Mouse (Mus musculus): ENCODE measurements around the gene Furin. TPM values are rescaled to one million over a fixed set of nuclear protein-coding genes. Genes with fewer than 3 reads are reported as not detected.

Gene Furin
- polyA plus RNA-seq (2016; fragmentation: Nextera tagmentation; extraction: Ambion mirVana), result 4.6 and 5.2 TPM in 2 replicates

DNA sequence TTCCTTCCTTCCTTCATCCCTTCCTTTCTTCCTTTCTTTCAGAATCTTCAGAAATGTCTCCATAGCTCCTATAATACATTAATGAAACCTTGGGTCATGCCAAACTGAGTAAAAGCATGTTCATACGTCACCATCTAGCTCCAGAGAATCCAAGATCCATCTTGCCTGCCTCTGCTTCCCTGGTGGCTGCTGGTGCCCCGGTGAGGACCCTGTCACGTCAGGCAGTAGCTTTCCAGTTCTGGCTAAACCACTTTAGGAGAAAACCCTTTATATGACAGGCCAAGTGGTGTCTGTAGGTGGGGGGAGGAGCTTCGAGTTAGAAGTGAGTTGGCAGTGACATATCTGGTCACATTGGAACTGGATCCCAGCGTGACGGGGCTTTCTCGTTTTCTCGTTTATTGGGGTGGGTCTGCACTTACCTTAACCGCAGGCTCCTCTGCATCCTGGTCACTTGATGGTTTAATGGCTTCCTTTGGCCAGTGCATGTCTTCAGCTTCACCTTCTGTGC lies at the start of gene Furin:
Gene Furin, minus strand, starts transcription at position 249 of the 508 bp plus-strand sequence.
- 78% methylated on average over 9 of the region's 9 CpGs for WGBS
- Histone ChIP-seq H3K9me3 (no peaks in the 10 kb centered on the region), H3K36me3 (no peaks in the 10 kb centered on the region), H3K4me3 (no peak within 1 kb of the TSS), H3K4me1 (replicated peaks) (peaks cover 18% of the 10 kb centered on the region), H3K27me3 (ENCODE audit: insufficient read depth, poor library complexity, severe bottlenecking) (peaks cover 30% of the 10 kb centered on the region), H3K27ac (no peak within 1 kb of the TSS)
- no peak for DNase-seq (ENCODE audit: low spot score)

DNA sequence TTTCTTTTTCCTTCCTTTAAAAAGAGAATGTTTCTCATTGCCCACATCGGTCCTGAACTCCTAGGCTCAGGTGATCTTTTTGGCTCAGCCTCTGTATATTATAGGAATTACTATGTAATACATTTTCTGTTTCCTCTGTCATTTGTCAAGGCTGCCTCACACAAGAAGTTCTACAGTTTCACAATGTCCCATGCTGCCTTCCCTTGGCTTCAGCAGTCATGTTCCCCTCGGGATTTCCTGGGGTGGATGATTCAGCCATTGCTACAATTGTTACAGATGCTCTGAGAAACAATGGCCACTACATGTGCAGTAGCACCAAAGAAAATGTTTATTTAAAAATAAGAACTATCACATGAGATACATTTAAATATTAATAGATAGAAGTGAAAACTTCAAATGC lies 49.5 kb upstream of the Furin start:
- H3K9me3 ChIP-seq, result no peaks in the 10 kb centered on the region
- H3K4me3 ChIP-seq, result no peak overlapping the region
- DNase-seq (ENCODE audit: low spot score), result no peak
- H3K27me3 ChIP-seq (ENCODE audit: insufficient read depth, poor library complexity, severe bottlenecking), result no peaks in the 10 kb centered on the region
- WGBS, result 95% methylated on average over 2 of the region's 2 CpGs
- no peak overlapping the region for H3K27ac ChIP-seq
- H3K36me3 ChIP-seq, result peaks cover 82% of the 10 kb centered on the region
- H3K4me1 ChIP-seq (replicated peaks), result 0 out of 2 replicates have a peak, but pooled peaks cover 7% of the 10 kb centered on the region

DNA sequence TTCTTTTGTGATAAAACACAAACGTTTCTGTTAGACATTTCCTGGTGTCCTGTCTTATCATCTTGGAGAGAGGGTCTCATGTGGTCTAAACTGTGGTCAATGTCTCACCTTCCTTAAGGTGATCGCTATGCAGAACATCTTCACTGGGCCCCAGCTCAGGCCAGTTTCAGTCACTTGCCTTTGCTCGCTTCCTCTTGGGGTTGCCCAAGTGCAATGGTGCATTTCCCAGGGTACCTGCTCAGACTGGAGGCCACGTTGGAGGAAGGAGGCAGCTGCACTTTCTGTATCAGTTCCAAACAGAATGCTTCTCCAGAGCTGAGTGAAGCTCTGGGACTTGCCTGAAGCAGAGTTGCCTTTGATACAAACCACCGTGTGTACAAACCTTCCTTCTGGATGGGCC lies 48.8 kb upstream of the Furin start:
- H3K36me3 ChIP-seq, result peaks cover 76% of the 10 kb centered on the region
- 95% methylated on average over 5 of the region's 5 CpGs for WGBS

DNA sequence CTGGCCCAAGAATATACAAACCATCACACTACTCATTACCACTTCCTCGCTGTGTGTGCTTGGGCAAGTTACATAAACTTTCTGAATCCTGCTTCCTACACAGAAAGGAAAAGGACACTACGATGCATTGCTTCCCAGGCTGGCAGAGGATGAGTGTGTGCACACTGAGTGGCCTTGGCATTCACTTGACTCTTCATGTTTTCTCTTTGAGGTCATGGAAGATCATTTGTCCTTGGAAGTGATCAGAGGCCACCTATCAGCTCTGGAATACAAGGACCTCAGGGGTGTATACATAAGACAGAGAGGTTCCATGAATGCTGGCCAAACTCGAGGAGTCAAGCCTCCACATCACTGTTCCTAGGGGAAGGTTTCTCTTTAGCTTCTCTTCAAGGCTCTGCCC lies 47.9 kb upstream of the Furin start:
- DNase-seq (ENCODE audit: low spot score), result no peak
- peaks cover 68% of the 10 kb centered on the region for H3K36me3 ChIP-seq
- 0 out of 2 replicates have a peak, but pooled peaks cover 7% of the 10 kb centered on the region for H3K4me1 ChIP-seq (replicated peaks)
- no peaks in the 10 kb centered on the region for H3K9me3 ChIP-seq
- H3K27me3 ChIP-seq (ENCODE audit: insufficient read depth, poor library complexity, severe bottlenecking), result no peaks in the 10 kb centered on the region
- 83% methylated on average over 3 of the region's 3 CpGs for WGBS
- no peak overlapping the region for H3K27ac ChIP-seq
- H3K4me3 ChIP-seq, result no peak overlapping the region

More for the DNA sequence above, 48.8 kb upstream of the Furin start:
- Histone ChIP-seq H3K27ac (no peak overlapping the region), H3K9me3 (no peaks in the 10 kb centered on the region), H3K4me1 (replicated peaks) (0 out of 2 replicates have a peak, but pooled peaks cover 7% of the 10 kb centered on the region), H3K27me3 (ENCODE audit: insufficient read depth, poor library complexity, severe bottlenecking) (no peaks in the 10 kb centered on the region), H3K4me3 (no peak overlapping the region)
- DNase-seq (ENCODE audit: low spot score), result no peak

DNA sequence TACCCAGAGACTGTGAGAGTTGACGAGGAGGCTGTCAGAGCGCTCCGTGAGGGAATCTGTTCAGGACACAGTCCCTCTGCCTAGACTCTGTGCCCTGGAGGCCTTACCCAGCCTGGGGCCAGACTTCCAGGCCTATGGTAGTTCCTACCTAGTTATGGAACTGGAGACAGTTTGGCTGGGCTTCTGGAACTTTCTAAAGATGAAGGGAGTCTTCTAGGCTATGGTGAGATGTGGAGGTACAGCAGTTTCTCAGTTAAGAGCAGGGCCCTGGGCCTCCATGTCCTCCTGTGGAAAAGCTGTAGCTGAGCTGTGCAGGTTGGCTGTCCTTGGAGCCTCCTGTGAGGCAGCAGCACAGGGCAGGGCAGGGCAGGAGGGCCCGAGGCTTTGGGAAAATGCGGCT lies 47.0 kb upstream of the Furin start:
- Histone ChIP-seq H3K4me1 (replicated peaks) (0 out of 2 replicates have a peak, but pooled peaks cover 7% of the 10 kb centered on the region), H3K27me3 (ENCODE audit: insufficient read depth, poor library complexity, severe bottlenecking) (no peaks in the 10 kb centered on the region), H3K4me3 (no peak overlapping the region), H3K9me3 (no peaks in the 10 kb centered on the region), H3K36me3 (peaks cover 59% of the 10 kb centered on the region), H3K27ac (no peak overlapping the region)
- DNase-seq (ENCODE audit: low spot score), result no peak
- WGBS, result 79% methylated on average over 5 of the region's 5 CpGs

DNA sequence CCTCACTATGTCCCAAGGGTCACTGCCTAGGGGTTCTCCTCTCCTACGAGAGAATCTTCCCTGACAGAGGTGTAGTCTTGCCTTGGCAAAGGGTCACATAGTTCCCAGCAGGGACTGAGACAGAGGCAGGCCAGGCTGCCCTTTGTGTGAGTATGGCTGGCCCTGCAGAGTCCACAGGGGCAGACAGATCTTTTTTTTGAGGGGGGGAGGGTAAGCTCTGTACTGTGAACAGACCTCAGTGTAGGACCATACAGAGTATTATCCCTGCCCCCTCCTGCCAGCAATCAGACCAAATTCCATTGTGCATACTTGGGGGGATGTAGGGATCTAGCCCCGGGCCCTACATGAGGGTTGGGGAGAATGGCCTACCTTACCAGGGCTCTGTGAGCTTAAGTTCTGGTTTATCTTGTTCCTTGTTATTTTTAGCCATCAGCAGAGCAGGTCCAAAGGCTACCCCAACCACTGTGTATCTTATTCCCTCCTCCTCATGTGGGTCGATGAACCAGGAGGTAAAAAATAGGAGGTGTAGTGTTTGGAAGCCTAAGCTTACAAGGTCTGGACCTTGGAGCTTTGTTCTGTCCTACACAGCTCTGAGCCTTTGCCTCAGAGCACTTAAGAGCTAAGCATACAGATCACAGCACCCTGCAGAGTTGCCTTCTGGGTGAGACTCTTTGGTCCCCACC lies 46.5 kb upstream of the Furin start:
- no peak overlapping the region; the same call in 1 of the 2 replicates for H3K27ac ChIP-seq

DNA sequence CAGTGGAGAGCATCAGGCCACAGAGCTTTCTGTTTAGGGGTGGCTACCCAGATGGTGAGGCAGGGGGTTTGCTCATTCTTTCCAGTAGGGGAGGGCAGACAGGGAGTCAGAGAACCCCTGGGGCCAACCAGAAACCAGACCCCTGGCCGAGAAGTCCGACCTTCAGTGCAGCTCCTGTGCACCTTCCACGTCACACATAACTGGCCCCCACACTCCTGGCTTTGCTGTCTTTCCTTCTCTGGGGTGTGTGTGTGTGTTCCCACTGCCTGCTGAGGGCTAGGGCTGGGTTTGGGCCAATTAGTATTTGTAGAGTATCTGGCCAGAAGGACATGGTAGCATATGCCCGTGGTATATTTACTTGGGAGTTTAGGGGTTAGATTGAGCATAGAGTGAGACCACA lies 45.1 kb upstream of the Furin start:
- Histone ChIP-seq H3K36me3 (peaks cover 43% of the 10 kb centered on the region), H3K27ac (no peak overlapping the region), H3K4me3 (no peak overlapping the region), H3K27me3 (ENCODE audit: insufficient read depth, poor library complexity, severe bottlenecking) (no peaks in the 10 kb centered on the region), H3K4me1 (replicated peaks) (peaks cover 17% of the 10 kb centered on the region), H3K9me3 (no peaks in the 10 kb centered on the region)
- DNase-seq (ENCODE audit: low spot score), result no peak
- 75% methylated on average over 4 of the region's 4 CpGs for WGBS

More for the DNA sequence above, 46.5 kb upstream of the Furin start:
- no peaks in the 10 kb centered on the region for H3K9me3 ChIP-seq
- peaks cover 54% of the 10 kb centered on the region for H3K36me3 ChIP-seq
- H3K4me1 ChIP-seq (replicated peaks), result 0 out of 2 replicates have a peak, but pooled peaks cover 7% of the 10 kb centered on the region
- no peaks in the 10 kb centered on the region for H3K27me3 ChIP-seq (ENCODE audit: insufficient read depth, poor library complexity, severe bottlenecking)
- 78% methylated on average over 3 of the region's 3 CpGs for WGBS
- DNase-seq (ENCODE audit: low spot score), result no peak
- H3K4me3 ChIP-seq, result no peak overlapping the region

DNA sequence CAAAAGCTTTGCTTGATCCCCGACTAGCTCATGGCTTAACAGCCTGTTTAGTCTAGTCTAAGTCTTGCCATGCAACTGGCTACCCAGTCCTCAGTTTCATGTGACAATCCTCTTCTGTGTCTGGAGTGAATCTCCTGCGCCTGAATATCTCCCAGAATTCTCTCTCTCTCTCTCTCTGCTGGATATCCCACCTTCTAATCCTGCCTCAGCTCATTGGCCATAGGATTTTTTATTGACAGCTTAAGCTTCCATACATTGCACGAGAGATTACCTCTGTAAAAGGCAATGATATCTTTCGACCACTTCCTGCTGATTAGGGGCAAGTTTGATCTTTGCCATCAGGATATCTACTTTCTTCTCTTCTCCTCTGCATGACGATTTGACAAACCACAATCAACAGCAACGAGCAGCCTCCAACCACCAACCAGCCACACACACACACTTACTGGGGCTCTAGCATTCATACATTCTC lies 44.4 kb upstream of the Furin start:
- H3K36me3 ChIP-seq, result peaks cover 36% of the 10 kb centered on the region
- peaks cover 22% of the 10 kb centered on the region for H3K4me1 ChIP-seq (replicated peaks)
- no peaks in the 10 kb centered on the region for H3K9me3 ChIP-seq
- no peak overlapping the region for H3K27ac ChIP-seq
- H3K4me3 ChIP-seq, result no peak overlapping the region
- peaks cover 3% of the 10 kb centered on the region; the same call in 1 of the 2 replicates for H3K27me3 ChIP-seq (ENCODE audit: insufficient read depth, poor library complexity, severe bottlenecking)
- DNase-seq (ENCODE audit: low spot score), result no peak
- WGBS, result 85% methylated on average over 6 of the region's 6 CpGs

DNA sequence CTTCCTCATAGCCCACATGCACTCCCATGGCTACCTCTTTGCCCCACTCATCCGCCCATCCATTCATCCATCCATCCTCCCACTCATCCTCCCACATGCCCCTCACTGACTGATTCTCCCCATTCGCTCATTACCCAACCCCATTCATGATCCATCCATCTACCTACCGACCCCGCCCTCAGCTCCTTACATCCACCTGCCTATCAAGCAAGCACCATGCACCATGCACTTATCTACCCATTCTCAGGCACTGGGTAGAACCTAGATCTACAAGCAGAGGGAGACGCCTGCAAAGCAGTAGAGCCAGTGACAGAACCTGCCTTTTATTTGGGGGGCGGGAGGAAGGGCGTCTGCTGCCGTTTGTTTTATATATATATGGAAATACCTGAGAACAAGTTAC lies 42.1 kb upstream of the Furin start:
- no peak overlapping the region for H3K4me3 ChIP-seq
- H3K9me3 ChIP-seq, result no peaks in the 10 kb centered on the region
- 92% methylated on average over 8 of the region's 8 CpGs for WGBS
- peaks cover 40% of the 10 kb centered on the region for H3K4me1 ChIP-seq (replicated peaks)
- H3K27me3 ChIP-seq (ENCODE audit: insufficient read depth, poor library complexity, severe bottlenecking), result peaks cover 7% of the 10 kb centered on the region; the same call in 1 of the 2 replicates
- H3K27ac ChIP-seq, result no peak overlapping the region
- peaks cover 13% of the 10 kb centered on the region for H3K36me3 ChIP-seq
- no peak for DNase-seq (ENCODE audit: low spot score)

DNA sequence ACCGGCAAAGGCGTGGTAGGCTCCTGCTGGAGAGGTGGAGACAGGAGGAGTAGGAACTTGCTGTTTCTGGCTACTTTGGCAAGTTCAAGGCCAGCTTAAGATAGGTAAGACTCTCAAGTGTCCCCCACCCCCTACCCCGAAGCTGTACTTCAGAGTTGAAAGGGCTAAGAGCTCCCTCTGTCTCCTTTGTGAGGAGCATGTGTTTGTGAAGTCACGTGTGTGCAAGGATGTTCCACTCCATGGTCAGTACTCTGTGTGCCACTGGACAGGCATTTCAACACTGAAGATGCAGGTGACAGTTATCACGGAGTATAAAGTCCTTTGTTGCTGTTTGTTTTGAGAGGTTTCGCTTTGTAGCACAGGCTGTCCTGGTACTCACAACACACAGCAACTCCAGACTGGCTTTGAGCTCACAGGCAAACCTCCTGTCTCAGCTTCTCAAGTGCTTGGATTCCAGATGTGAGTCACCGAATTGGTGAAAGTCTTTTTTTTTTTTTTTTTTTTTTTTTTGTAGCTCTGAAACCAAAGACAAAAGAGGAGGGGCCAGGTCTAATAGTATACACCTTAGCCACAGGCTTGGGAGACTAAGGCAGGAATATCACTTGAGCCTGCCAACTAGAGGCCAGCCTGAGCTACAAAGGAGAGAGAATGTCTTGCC lies 41.1 kb upstream of the Furin start:
- Histone ChIP-seq H3K27ac (no peak overlapping the region), H3K36me3 (peaks cover 3% of the 10 kb centered on the region; the same call in 1 of the 2 replicates), H3K4me1 (replicated peaks) (peaks cover 46% of the 10 kb centered on the region), H3K9me3 (no peaks in the 10 kb centered on the region), H3K27me3 (ENCODE audit: insufficient read depth, poor library complexity, severe bottlenecking) (peaks cover 10% of the 10 kb centered on the region; the same call in 1 of the 2 replicates), H3K4me3 (no peak overlapping the region)
- WGBS, result 78% methylated on average over 7 of the region's 7 CpGs
- DNase-seq (ENCODE audit: low spot score), result no peak

DNA sequence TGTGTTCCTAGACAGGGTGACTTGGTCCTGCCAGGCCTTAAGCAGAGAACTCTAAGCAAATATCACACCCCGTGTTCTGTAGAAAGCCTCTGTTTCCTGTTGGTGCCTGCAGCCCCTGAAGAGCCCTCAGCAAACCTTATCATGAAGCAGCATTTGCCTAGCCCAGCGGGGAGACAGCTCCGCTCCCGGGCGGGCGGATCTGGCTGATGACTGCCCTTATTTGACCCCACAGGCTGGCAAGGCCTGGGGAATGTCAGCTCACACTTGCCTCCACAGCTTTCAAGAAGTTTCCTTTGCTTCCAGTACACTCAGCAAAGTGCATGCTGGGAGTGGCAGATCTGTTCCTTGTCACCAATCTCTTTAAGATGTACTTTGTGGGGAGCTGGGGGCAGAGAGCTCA lies 40.3 kb upstream of the Furin start:
- Histone ChIP-seq H3K27ac (no peak overlapping the region), H3K36me3 (no peaks in the 10 kb centered on the region), H3K4me3 (no peak overlapping the region), H3K9me3 (no peaks in the 10 kb centered on the region), H3K27me3 (ENCODE audit: insufficient read depth, poor library complexity, severe bottlenecking) (peaks cover 16% of the 10 kb centered on the region; the same call in 1 of the 2 replicates), H3K4me1 (replicated peaks) (peaks cover 43% of the 10 kb centered on the region)
- DNase-seq (ENCODE audit: low spot score), result no peak
- 45% methylated on average over 6 of the region's 6 CpGs for WGBS

DNA sequence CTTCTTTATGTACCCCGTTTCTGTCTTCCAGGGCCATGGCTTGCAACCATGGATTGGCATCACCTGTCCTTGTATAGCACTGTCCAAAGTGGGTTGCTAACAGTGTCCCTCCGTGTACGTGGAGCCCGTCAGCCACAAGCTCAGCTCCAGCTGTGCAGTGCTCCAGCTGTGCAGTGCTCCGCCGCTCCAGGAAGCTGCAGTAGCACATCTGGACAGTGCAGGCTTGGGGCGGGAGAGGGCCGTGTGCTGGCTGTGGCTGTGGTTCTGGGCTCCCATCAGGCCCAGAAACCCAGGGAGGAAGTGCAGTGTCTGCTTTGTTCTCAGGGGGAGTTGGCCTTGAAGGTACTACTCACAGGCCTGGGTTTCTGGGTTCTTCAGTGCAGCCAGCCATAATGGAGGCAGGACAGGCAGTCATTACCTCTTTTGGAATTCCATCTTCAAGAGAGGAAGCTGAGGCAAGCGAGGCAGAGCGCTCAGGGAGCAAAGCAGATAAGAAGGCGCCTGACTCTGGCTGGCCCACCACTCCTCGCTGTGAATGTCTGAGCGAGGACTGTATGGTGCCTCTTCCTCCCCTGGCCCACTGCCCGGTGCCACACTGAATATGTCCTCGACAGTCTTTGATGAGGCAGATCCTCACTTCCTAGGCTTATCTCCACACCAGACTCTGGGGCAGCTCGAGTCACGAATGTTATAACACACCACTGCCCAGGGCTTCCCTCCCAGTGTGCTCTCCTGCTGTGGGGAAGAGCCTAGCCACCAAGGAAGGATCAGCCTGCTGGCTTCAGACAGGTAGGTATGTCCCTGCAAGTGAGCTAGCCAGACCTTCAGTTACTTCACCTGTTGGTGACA lies 39.4 kb upstream of the Furin start:
- Histone ChIP-seq H3K4me1 (replicated peaks) (peaks cover 47% of the 10 kb centered on the region), H3K27ac (peak overlapping the region; percentile 45; the same call in 1 of the 2 replicates), H3K36me3 (no peaks in the 10 kb centered on the region), H3K4me3 (no peak overlapping the region), H3K27me3 (ENCODE audit: insufficient read depth, poor library complexity, severe bottlenecking) (peaks cover 20% of the 10 kb centered on the region), H3K9me3 (no peaks in the 10 kb centered on the region)
- DNase-seq (ENCODE audit: low spot score), result no peak
- WGBS, result 69% methylated on average over 17 of the region's 17 CpGs
